Mouse (Mus musculus): ENCODE measurements around the gene Baz1b.

DNA sequence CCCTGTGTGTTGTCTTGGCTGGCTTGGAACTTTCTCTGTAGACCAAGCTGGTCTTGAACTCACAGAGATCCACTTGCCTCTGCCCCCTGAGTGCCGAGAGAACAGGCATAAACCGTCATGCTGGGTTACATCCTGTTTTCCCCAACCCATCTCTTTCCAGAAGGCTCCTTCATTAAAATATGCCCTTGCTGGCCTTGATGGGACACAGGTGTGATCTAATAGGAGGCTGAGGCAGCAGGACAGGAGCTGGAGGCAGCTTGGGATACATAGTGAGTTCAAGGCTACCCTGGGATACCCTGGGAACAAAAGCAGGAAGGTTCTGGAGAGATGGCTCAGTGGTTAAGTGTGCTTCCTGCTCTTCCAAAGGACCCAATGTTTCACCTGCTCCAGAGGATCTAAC lies 47.2 kb upstream of the Baz1b start:
- TF ChIP-seq CTCF (IDR thresholded peaks at IDR 0.05; ENCODE audit: low read depth, low read length) (no peak), POLR2A (IDR thresholded peaks at IDR 0.05; ENCODE audit: insufficient read depth, low read length) (no peak), EP300 (IDR thresholded peaks at IDR 0.05; ENCODE audit: insufficient read depth, low read depth, low read length) (no peak)
